Mouse (Mus musculus): ENCODE measurements around the gene Fbf1.

DNA sequence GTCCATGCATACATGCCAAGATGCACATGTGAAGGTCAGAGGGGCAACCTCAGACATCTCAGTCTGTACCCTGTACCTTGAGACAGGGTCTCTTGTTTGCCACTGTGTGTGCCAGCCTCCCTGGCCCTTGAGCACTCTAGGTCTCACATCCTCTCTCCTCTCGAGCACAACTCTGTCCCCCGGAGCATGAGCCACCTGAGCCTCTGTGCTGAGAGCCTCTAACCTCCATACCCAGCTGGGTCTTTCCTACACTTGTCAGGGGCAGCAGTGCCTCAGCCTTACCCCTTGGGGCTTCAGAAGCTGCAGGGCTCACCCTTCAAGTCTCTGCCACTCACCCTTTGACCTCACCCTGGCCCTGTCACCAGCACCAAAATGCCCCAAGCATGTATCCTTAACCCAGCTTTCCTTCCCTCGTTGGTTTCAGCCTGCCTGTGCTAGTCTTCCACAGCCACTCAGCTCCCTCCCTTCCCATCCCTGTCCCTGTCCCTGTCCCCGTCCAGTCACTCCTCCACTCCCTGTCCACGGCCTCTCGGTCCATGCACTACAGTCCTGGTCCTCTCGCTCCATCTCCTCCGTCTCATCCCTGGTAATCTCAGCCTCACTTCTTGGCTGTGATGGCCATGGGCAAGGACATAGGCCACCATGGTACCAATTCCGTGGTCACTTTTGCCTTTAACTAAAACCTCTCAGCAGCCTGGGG lies 38.7 kb downstream of the Fbf1 start:
- TF ChIP-seq POLR2A (IDR thresholded peaks at IDR 0.05; ENCODE audit: insufficient read depth, low read length): no peak
- TF ChIP-seq EP300 (IDR thresholded peaks at IDR 0.05; ENCODE audit: insufficient read depth, low read depth, low read length): no peak
- no peak for TF ChIP-seq CTCF (IDR thresholded peaks at IDR 0.05; ENCODE audit: low read depth, low read length)

Measured in ES-Bruce4 (cell line).